Mouse (Mus musculus) liver, adult 2 months (tissue): ENCODE data around the gene Wdfy4.

Experiments
- CTCF ChIP-seq: fragments of 200-500 bp; IDR thresholded peaks from 2 replicates; pipeline ENCODE4 v1.5.1; 2011; ENCODE audit warnings: low read depth, low read length, control low read depth
- POLR2A ChIP-seq: fragments of 200-500 bp; IDR thresholded peaks from 2 replicates; pipeline ENCODE4 v1.6.1; 2011; ENCODE audit warnings: low read length, control low read depth; ENCODE audit not compliant: insufficient read depth; ENCODE audit errors: extremely low read depth

- no peak for TF ChIP-seq POLR2A
- TF ChIP-seq CTCF, result no peak
These were observed 23.0 kb upstream of the Wdfy4 start for GRCm38 (mm10) chr14:33208331-33208730.
